Mouse (Mus musculus) limb, embryonic 10.5 days (tissue): ENCODE results near the gene Ntm. TPM values are rescaled to one million over a fixed set of nuclear protein-coding genes. Genes with fewer than 3 reads are reported as not detected.

Experiments
- DNase-seq: peaks from one replicate; pipeline ENCODE4 v3.0.0-alpha.2; 2017; ENCODE audit warnings: low spot score
- H3K27ac ChIP-seq: fragments of 300-500 bp; sonication (generic); 2 replicates; pipeline ENCODE4 v1.5.1; 2016; ENCODE audit warnings: mild to moderate bottlenecking
- H3K27me3 ChIP-seq: fragments of 300-500 bp; sonication (generic); 2 replicates; pipeline ENCODE4 v1.6.1; 2016; ENCODE audit warnings: low read depth, mild to moderate bottlenecking; ENCODE audit not compliant: poor library complexity, severe bottlenecking
- H3K36me3 ChIP-seq: fragments of 300-500 bp; sonication (generic); 2 replicates; pipeline ENCODE4 v1.6.1; 2016; ENCODE audit warnings: mild to moderate bottlenecking, moderate library complexity
- H3K4me1 ChIP-seq: fragments of 300-500 bp; sonication (generic); 2 replicates; pipeline ENCODE4 v1.6.1; 2016
- H3K4me3 ChIP-seq: fragments of 300-500 bp; sonication (generic); 2 replicates; pipeline ENCODE4 v1.5.1; 2016; ENCODE audit warnings: mild to moderate bottlenecking, moderate library complexity
- H3K9me3 ChIP-seq: fragments of 300-500 bp; sonication (generic); replicated peaks from 2 replicates; pipeline ENCODE4 v1.6.1; 2016; ENCODE audit warnings: mild to moderate bottlenecking
- WGBS: fragments of 180-500 bp; shearing (Covaris S2); methylation state at CpG from one replicate; pipeline ENCODE4 v1.1.7; 2016; 5-methylcytosine and 5-hydroxymethylcytosine counted together
- polyA plus RNA-seq: library from polyadenylated mRNA; unstranded; fragments of >200 nt; fragmentation: Nextera tagmentation; extraction: Ambion mirVana; gene quantifications from 2 replicates; pipeline ENCODE4 v1.2.1, GENCODE M21; 2016

Ntm gene
- polyA plus RNA-seq, 1 experiment from 2014 or later = 12.7 TPM

DNA sequence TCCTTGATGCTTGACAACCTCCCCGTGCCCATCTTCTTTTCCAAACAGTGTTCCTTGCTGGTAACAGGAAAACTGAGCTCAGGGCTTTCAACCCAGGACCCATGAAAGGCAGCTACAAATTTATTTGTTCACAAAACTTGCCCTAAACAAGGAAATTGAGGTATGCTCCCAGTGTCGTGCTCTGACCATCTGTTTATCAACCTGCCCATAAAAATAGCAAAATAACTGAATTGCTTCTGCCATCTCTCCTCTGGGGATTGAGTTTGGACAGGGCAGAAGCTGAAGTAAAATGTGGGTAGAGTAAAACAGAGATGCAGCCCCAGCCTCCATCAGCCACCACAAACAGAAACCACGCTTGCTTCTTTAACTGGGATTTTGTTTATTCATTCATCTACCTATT is 594.6 kb downstream of the Ntm start:
- no peak overlapping the region for H3K27ac ChIP-seq
- DNase-seq = no peak
- H3K4me1 ChIP-seq = peaks cover 22% of the 10 kb centered on the region
- H3K36me3 ChIP-seq = no peaks in the 10 kb centered on the region
- H3K4me3 ChIP-seq = no peak overlapping the region
- peaks cover 15% of the 10 kb centered on the region; the same call in 1 of the 2 replicates for H3K27me3 ChIP-seq
- no peaks in the 10 kb centered on the region for H3K9me3 ChIP-seq
- WGBS = 70% methylated on average over 3 of the region's 3 CpGs

DNA sequence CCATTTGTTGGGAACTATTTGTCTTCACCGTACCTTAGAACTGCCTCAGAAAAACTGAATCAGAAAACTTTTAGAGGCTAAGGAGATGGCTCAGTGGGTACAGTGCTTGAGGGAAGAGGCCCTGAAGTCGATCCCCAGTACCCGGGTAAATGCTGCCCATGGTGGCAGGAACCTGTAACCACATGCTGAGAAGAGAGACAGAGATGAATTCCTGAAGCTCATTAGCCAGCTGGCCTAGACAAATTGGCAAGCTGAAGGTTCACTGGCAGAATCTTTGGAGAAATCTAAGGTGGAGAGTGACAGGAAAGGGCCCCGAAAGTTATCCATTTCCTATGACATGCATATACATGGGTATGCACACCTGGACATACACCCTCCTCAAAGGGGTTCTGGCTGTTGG is 605.1 kb downstream of the Ntm start:
- no peak for DNase-seq
- H3K4me1 ChIP-seq = peaks cover 13% of the 10 kb centered on the region
- no peak overlapping the region for H3K4me3 ChIP-seq
- no peaks in the 10 kb centered on the region for H3K9me3 ChIP-seq
- peaks cover 64% of the 10 kb centered on the region; the same call in 1 of the 2 replicates for H3K27me3 ChIP-seq
- H3K36me3 ChIP-seq = no peaks in the 10 kb centered on the region
- 85% methylated on average over 4 of the region's 4 CpGs for WGBS
- H3K27ac ChIP-seq = no peak overlapping the region

- Histone ChIP-seq H3K27ac (no peak overlapping the region), H3K4me3 (no peak overlapping the region), H3K27me3 (no peaks in the 10 kb centered on the region), H3K4me1 (no peaks in the 10 kb centered on the region), H3K36me3 (no peaks in the 10 kb centered on the region), H3K9me3 (no peaks in the 10 kb centered on the region)
- 86% methylated on average over 7 of the region's 7 CpGs for WGBS
- DNase-seq = no peak
Measured at GRCm38 (mm10) chr9:29342303-29342702, 620.6 kb downstream of the Ntm start.

GRCm38 (mm10) chr9:29341292-29341691 is 621.6 kb downstream of the Ntm start:
- peaks cover 9% of the 10 kb centered on the region; the same call in 1 of the 2 replicates for H3K27me3 ChIP-seq
- 90% methylated on average over 3 of the region's 3 CpGs for WGBS
- H3K4me1 ChIP-seq = no peaks in the 10 kb centered on the region

GRCm38 (mm10) chr9:29335671-29336070 is 627.3 kb downstream of the Ntm start:
- no peak overlapping the region for H3K27ac ChIP-seq
- peaks cover 9% of the 10 kb centered on the region for H3K4me1 ChIP-seq
- H3K36me3 ChIP-seq = no peaks in the 10 kb centered on the region
- DNase-seq = no peak
- no peaks in the 10 kb centered on the region for H3K9me3 ChIP-seq
- peaks cover 19% of the 10 kb centered on the region; the same call in 1 of the 2 replicates for H3K27me3 ChIP-seq
- WGBS = 90% methylated on average over 2 of the region's 2 CpGs
- no peak overlapping the region for H3K4me3 ChIP-seq

More at GRCm38 (mm10) chr9:29341292-29341691, 621.6 kb downstream of the Ntm start:
- no peak for DNase-seq
- no peak overlapping the region for H3K4me3 ChIP-seq
- no peak overlapping the region for H3K27ac ChIP-seq
- H3K9me3 ChIP-seq = no peaks in the 10 kb centered on the region
- no peaks in the 10 kb centered on the region for H3K36me3 ChIP-seq

DNA sequence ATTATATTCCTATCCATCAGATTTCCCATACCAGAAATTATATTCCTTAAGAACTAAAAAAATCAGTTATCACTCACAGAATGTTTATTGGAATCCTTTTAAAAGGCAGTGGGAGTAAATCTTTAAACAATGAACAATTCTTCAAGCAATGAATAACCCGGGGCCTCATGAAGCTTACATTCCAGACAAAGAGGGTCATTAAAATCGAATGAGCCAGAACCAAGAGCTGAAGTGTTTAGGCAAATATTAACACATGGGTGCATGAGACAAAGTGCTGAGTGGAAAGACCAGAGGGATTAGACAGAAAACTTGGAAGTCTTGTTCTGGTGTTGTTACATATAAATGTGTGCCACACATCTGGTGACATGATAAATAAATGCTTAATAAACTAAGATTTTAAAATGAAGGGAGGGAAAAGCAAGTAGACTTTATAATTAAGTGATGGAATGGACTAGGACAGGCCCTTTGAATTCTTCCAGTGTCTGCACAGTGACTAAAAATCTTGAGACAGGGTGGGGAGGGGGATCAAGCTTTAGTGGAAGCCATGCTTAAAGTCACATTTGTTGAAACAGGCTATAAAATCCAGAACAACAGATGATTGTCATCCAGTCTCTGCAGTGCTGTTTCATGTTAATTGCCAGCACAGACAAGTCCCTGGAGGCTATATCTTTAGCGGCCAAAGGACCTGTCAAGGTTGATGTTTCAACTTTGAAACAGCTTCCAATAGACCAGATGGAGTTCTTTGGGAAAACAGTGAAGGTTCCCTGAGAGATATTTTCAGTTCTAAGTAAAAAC is 630.4 kb downstream of the Ntm start:
- H3K4me3 ChIP-seq = no peak overlapping the region
- H3K36me3 ChIP-seq = no peaks in the 10 kb centered on the region
- H3K27me3 ChIP-seq = peaks cover 35% of the 10 kb centered on the region; the same call in 1 of the 2 replicates
- H3K4me1 ChIP-seq = peaks cover 9% of the 10 kb centered on the region
- 44% methylated on average over 3 of the region's 3 CpGs for WGBS
- no peaks in the 10 kb centered on the region for H3K9me3 ChIP-seq
- DNase-seq = no peak
- no peak overlapping the region for H3K27ac ChIP-seq

DNA sequence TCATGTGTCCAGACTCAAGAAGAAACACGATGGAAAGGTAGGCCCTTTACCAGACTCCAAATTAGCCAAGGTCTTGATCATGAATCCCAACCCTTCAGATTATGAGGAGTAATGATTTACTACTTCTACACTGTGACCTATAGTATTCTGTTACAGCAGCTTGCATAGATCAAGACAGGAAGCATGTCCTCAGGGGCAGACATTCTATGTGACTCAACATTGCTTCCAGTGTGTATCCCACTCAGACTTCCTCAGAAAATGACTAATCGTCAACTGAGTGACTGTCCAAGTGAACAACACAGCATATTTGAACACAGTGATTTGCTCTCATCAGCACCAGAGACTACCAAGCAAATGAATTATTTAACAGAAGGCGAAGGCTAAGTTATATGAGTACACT is 632.5 kb downstream of the Ntm start:
- H3K27ac ChIP-seq = no peak overlapping the region
- WGBS = 89% methylated on average over 3 of the region's 3 CpGs
- no peak for DNase-seq

GRCm38 (mm10) chr9:29326283-29326682 is 636.7 kb downstream of the Ntm start:
- peaks cover 84% of the 10 kb centered on the region for H3K27me3 ChIP-seq
- WGBS = 94% methylated on average over 3 of the region's 3 CpGs

More for the DNA sequence above, 632.5 kb downstream of the Ntm start:
- H3K9me3 ChIP-seq = no peaks in the 10 kb centered on the region
- no peaks in the 10 kb centered on the region for H3K36me3 ChIP-seq
- H3K4me3 ChIP-seq = no peak overlapping the region
- peaks cover 44% of the 10 kb centered on the region for H3K27me3 ChIP-seq
- H3K4me1 ChIP-seq = peaks cover 9% of the 10 kb centered on the region

DNA sequence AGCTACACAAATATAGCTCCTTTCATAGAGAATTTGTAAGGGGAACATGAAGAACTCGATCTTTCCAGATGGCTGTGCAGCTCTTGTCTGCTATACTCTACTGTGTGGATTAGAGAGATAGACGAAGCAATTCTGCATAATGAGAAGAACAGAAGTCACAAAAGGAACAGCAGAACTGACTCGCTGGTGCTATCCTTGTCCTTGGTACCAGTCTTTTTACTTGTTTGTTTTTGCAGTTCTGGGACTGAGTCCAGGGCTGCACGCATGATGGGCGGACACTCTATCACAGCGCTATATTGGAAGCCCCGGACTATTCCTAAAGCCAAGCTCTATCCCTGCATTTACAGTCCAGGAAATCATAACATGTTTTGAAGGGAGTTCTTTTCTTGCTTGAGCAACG is 637.8 kb downstream of the Ntm start:
- H3K36me3 ChIP-seq = no peaks in the 10 kb centered on the region
- no peak overlapping the region for H3K4me3 ChIP-seq
- no peaks in the 10 kb centered on the region for H3K9me3 ChIP-seq
- 91% methylated on average over 8 of the region's 8 CpGs for WGBS
- H3K27me3 ChIP-seq = peaks cover 87% of the 10 kb centered on the region
- no peak overlapping the region for H3K27ac ChIP-seq
- DNase-seq = no peak
- H3K4me1 ChIP-seq = peaks cover 7% of the 10 kb centered on the region

More at GRCm38 (mm10) chr9:29326283-29326682, 636.7 kb downstream of the Ntm start:
- H3K4me1 ChIP-seq = peaks cover under 1% of the 10 kb centered on the region; the same call in 1 of the 2 replicates
- DNase-seq = no peak
- no peaks in the 10 kb centered on the region for H3K36me3 ChIP-seq
- H3K9me3 ChIP-seq = no peaks in the 10 kb centered on the region
- H3K27ac ChIP-seq = no peak overlapping the region
- no peak overlapping the region for H3K4me3 ChIP-seq

- 9% methylated on average over 1 of the region's 1 CpGs for WGBS
- peaks cover 90% of the 10 kb centered on the region for H3K27me3 ChIP-seq
Measured at GRCm38 (mm10) chr9:29319197-29319596, 643.7 kb downstream of the Ntm start.

DNA sequence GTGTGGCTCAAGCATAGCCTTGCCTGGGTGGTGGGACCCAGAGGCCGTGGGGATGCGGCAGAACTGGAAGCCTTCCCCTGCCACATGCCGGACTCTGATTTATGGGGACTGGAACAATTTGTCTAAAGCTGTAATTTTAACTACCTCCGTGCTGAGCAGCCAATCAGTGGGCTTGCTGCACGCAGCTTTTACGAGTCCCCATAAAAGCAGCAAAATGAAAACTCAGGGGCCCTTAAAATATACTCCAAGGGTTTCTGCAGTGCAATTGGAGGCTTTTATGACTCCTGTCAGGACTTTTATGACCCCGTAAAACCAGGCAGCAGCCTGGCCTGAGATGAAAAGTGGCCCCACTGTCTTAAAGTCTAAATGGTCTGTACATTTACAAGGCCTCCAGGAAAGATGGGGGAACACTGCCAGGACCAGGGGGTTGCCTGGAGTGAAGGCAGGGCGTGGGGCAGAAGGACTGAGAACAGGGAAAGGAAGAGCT is 644.2 kb downstream of the Ntm start:
- Histone ChIP-seq H3K27ac (peak overlapping the region; percentile 74), H3K27me3 (peaks cover 90% of the 10 kb centered on the region)

More at GRCm38 (mm10) chr9:29319197-29319596, 643.7 kb downstream of the Ntm start:
- no peak for DNase-seq
- Histone ChIP-seq H3K36me3 (no peaks in the 10 kb centered on the region), H3K9me3 (no peaks in the 10 kb centered on the region), H3K4me3 (no peak overlapping the region), H3K27ac (peak overlapping the region; percentile 74), H3K4me1 (peaks cover 47% of the 10 kb centered on the region)

DNA sequence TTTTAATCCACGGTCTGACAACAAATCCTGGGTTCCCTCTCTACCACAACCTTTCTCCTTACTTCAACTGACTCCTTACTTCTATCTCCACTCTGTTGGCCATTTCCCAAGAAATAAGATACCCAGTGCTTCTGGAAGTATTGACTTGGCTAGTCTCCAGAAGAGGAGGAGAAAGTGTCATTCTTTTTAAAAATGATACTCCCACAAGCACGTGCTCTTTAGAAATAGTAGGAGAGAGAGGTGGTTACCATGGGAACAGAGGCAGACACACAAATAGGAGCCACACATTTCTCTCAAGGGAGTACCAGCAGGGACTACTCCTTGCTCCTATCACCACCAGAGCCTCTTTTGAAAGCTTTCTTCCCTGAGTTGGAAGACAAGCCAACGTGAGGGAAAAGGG is 645.3 kb downstream of the Ntm start:
- H3K4me3 ChIP-seq = no peak overlapping the region
- H3K36me3 ChIP-seq = no peaks in the 10 kb centered on the region
- H3K27me3 ChIP-seq = peaks cover 87% of the 10 kb centered on the region
- H3K9me3 ChIP-seq = no peaks in the 10 kb centered on the region
- peaks cover 54% of the 10 kb centered on the region for H3K4me1 ChIP-seq
- peak overlapping the region; percentile 50; the same call in 1 of the 2 replicates for H3K27ac ChIP-seq
- WGBS = 47% methylated on average over 3 of the region's 3 CpGs
- no peak for DNase-seq

More for the DNA sequence above, 644.2 kb downstream of the Ntm start:
- H3K36me3 ChIP-seq = no peaks in the 10 kb centered on the region
- peaks cover 48% of the 10 kb centered on the region for H3K4me1 ChIP-seq
- WGBS = 8% methylated on average over 8 of the region's 8 CpGs
- DNase-seq = peak; percentile 78
- no peaks in the 10 kb centered on the region for H3K9me3 ChIP-seq
- H3K4me3 ChIP-seq = no peak overlapping the region

GRCm38 (mm10) chr9:29315842-29316241 is 647.1 kb downstream of the Ntm start:
- H3K36me3 ChIP-seq = no peaks in the 10 kb centered on the region
- no peak for DNase-seq
- H3K27ac ChIP-seq = peak overlapping the region; percentile 23; the same call in 1 of the 2 replicates
- peaks cover 87% of the 10 kb centered on the region for H3K27me3 ChIP-seq
- peaks cover 51% of the 10 kb centered on the region for H3K4me1 ChIP-seq
- no peak overlapping the region for H3K4me3 ChIP-seq
- no peaks in the 10 kb centered on the region for H3K9me3 ChIP-seq
- 75% methylated on average over 8 of the region's 8 CpGs for WGBS
